Mouse (Mus musculus) stomach, embryonic 16.5 days (tissue): ENCODE results near the gene Hapln4. TPM values are rescaled to one million over a fixed set of nuclear protein-coding genes. Genes with fewer than 3 reads are reported as not detected.

ENCODE experiments used
- ATAC-seq: fragments of 200-750 bp; cut with Nextera tagmentation; 2 replicates; pipeline ENCODE4 v1.8.0; 2017; ENCODE audit warnings: moderate number of reproducible peaks, moderate TSS enrichment; ENCODE audit not compliant: insufficient read depth, low FRiP score
- H3K27ac ChIP-seq: fragments of 300-500 bp; sonication (generic); 2 replicates; pipeline ENCODE4 v1.5.1; 2014; ENCODE audit warnings: low read length
- H3K27me3 ChIP-seq: fragments of 300-500 bp; sonication (generic); 2 replicates; pipeline ENCODE4 v1.6.1; 2014; ENCODE audit warnings: low read length, control low read depth, mixed read lengths; ENCODE audit not compliant: control insufficient read depth, insufficient read depth
- H3K36me3 ChIP-seq: fragments of 300-500 bp; sonication (generic); 2 replicates; pipeline ENCODE4 v1.6.1; 2014; ENCODE audit warnings: low read length; ENCODE audit not compliant: control insufficient read depth, insufficient read depth
- H3K4me1 ChIP-seq: fragments of 300-500 bp; sonication (generic); 2 replicates; pipeline ENCODE4 v1.6.1; 2014; ENCODE audit warnings: low read length, control low read depth, mixed read lengths; ENCODE audit not compliant: control insufficient read depth, insufficient read depth
- H3K4me2 ChIP-seq: fragments of 300-500 bp; sonication (generic); 2 replicates; pipeline ENCODE4 v1.6.1; 2014; ENCODE audit warnings: low read depth, low read length, mixed read lengths
- H3K4me3 ChIP-seq: fragments of 300-500 bp; sonication (generic); replicated peaks from 2 replicates; pipeline ENCODE4 v1.5.1; 2014; ENCODE audit warnings: mild to moderate bottlenecking, low read length
- H3K9ac ChIP-seq: fragments of 300-500 bp; sonication (generic); 2 replicates; pipeline ENCODE4 v1.6.1; 2014; ENCODE audit warnings: low read length
- H3K9me3 ChIP-seq: fragments of 300-500 bp; sonication (generic); replicated peaks from 2 replicates; pipeline ENCODE4 v1.6.1; 2016; ENCODE audit warnings: low read length, control low read depth; ENCODE audit not compliant: control insufficient read depth
- WGBS: fragments of 180-500 bp; shearing (Covaris S2); extraction: QIAGEN DNeasy Blood & Tissue Kit; methylation state at CpG from one replicate; pipeline ENCODE4 v1.1.7; 2014; 5-methylcytosine and 5-hydroxymethylcytosine counted together
- polyA plus RNA-seq: library from polyadenylated mRNA; unstranded; fragments of >200 nt; fragmentation: Nextera tagmentation; extraction: Ambion mirVana; gene quantifications from 2 replicates; pipeline ENCODE4 v1.2.1, GENCODE M21; 2015

Hapln4 gene
- polyA plus RNA-seq, 1 experiment from 2014 or later = 0.28 TPM

- Histone ChIP-seq H3K9me3 (no peaks in the 10 kb centered on the region), H3K4me2 (no peak overlapping the region), H3K9ac (no peak overlapping the region), H3K27ac (no peak overlapping the region), H3K4me3 (no peak overlapping the region), H3K27me3 (peaks cover 41% of the 10 kb centered on the region), H3K36me3 (no peaks in the 10 kb centered on the region), H3K4me1 (no peaks in the 10 kb centered on the region)
- WGBS = 8% methylated on average over 43 of the region's 43 CpGs
- ATAC-seq = no peak
Measured at GRCm38 (mm10) chr8:70112401-70113016, 29.3 kb downstream of the Hapln4 start.

- WGBS = 24% methylated on average over 6 of the region's 6 CpGs
- peaks cover 61% of the 10 kb centered on the region for H3K27me3 ChIP-seq
- no peak for ATAC-seq
- no peak overlapping the region for H3K4me2 ChIP-seq
- no peak overlapping the region for H3K4me3 ChIP-seq
- no peak overlapping the region for H3K27ac ChIP-seq
- H3K9me3 ChIP-seq = no peaks in the 10 kb centered on the region
- no peaks in the 10 kb centered on the region for H3K36me3 ChIP-seq
- H3K9ac ChIP-seq = no peak overlapping the region
- H3K4me1 ChIP-seq = no peaks in the 10 kb centered on the region
Measured at GRCm38 (mm10) chr8:70114488-70114887, 31.2 kb downstream of the Hapln4 start.

- Histone ChIP-seq H3K36me3 (no peaks in the 10 kb centered on the region), H3K9me3 (no peaks in the 10 kb centered on the region), H3K27me3 (peaks cover 64% of the 10 kb centered on the region), H3K27ac (no peak overlapping the region), H3K9ac (no peak overlapping the region), H3K4me2 (no peak overlapping the region), H3K4me3 (no peak overlapping the region), H3K4me1 (no peaks in the 10 kb centered on the region)
- ATAC-seq = no peak
- 65% methylated on average over 13 of the region's 13 CpGs for WGBS
Measured at GRCm38 (mm10) chr8:70114892-70115291, 31.6 kb downstream of the Hapln4 start.

GRCm38 (mm10) chr8:70117611-70118010, 34.4 kb downstream of the Hapln4 start:
- Histone ChIP-seq H3K4me3 (no peak overlapping the region), H3K27me3 (peaks cover 50% of the 10 kb centered on the region), H3K9me3 (no peaks in the 10 kb centered on the region), H3K27ac (no peak overlapping the region), H3K4me1 (0 out of 2 replicates have a peak, but pooled peaks cover 4% of the 10 kb centered on the region), H3K36me3 (no peaks in the 10 kb centered on the region), H3K9ac (no peak overlapping the region), H3K4me2 (no peak overlapping the region)
- 5% methylated on average over 9 of the region's 9 CpGs for WGBS
- ATAC-seq = no peak

GRCm38 (mm10) chr8:70118726-70119700, 35.8 kb downstream of the Hapln4 start:
- Histone ChIP-seq H3K9ac (no peak overlapping the region), H3K27me3 (peaks cover 42% of the 10 kb centered on the region), H3K27ac (no peak overlapping the region), H3K36me3 (no peaks in the 10 kb centered on the region), H3K4me1 (0 out of 2 replicates have a peak, but pooled peaks cover 4% of the 10 kb centered on the region), H3K4me3 (no peak overlapping the region), H3K4me2 (no peak overlapping the region), H3K9me3 (no peaks in the 10 kb centered on the region)
- WGBS = 16% methylated on average over 17 of the region's 17 CpGs
- ATAC-seq = no peak

GRCm38 (mm10) chr8:70120667-70121066, 37.4 kb downstream of the Hapln4 start, which contains the start of gene Ncan:
Gene Ncan, minus strand, starts transcription at chr8:70120873.
- 0 out of 2 replicates have a peak, but pooled peaks cover 4% of the 10 kb centered on the region for H3K4me1 ChIP-seq
- no peak within 1 kb of the TSS; the same call in 1 of the 2 replicates for H3K4me3 ChIP-seq
- H3K27ac ChIP-seq = no peak within 1 kb of the TSS
- 0 out of 2 replicates have a peak, but pooled peaks have one; percentile 61 for ATAC-seq
- peaks cover 37% of the 10 kb centered on the region for H3K27me3 ChIP-seq
- H3K36me3 ChIP-seq = no peaks in the 10 kb centered on the region
- no peaks in the 10 kb centered on the region for H3K9me3 ChIP-seq
- 3% methylated on average over 19 of the region's 19 CpGs for WGBS
- H3K4me2 ChIP-seq = peak within 1 kb of the TSS; percentile 37
- no peak within 1 kb of the TSS for H3K9ac ChIP-seq

- no peak for ATAC-seq
- Histone ChIP-seq H3K4me3 (no peak overlapping the region), H3K9me3 (no peaks in the 10 kb centered on the region), H3K36me3 (no peaks in the 10 kb centered on the region), H3K27me3 (peaks cover 30% of the 10 kb centered on the region), H3K4me2 (no peak overlapping the region), H3K27ac (no peak overlapping the region), H3K9ac (no peak overlapping the region), H3K4me1 (0 out of 2 replicates have a peak, but pooled peaks cover 4% of the 10 kb centered on the region)
- 55% methylated on average over 2 of the region's 2 CpGs for WGBS
Measured at GRCm38 (mm10) chr8:70122863-70123262, 39.6 kb downstream of the Hapln4 start.

GRCm38 (mm10) chr8:70124992-70125391, 41.7 kb downstream of the Hapln4 start:
- no peaks in the 10 kb centered on the region for H3K9me3 ChIP-seq
- H3K4me2 ChIP-seq = no peak overlapping the region
- H3K27me3 ChIP-seq = peaks cover 10% of the 10 kb centered on the region
- no peaks in the 10 kb centered on the region for H3K36me3 ChIP-seq
- H3K4me3 ChIP-seq = no peak overlapping the region
- H3K9ac ChIP-seq = no peak overlapping the region
- 63% methylated on average over 8 of the region's 8 CpGs for WGBS
- H3K4me1 ChIP-seq = 0 out of 2 replicates have a peak, but pooled peaks cover 4% of the 10 kb centered on the region
- ATAC-seq = no peak
- H3K27ac ChIP-seq = no peak overlapping the region

- Histone ChIP-seq H3K27me3 (no peaks in the 10 kb centered on the region), H3K4me1 (no peaks in the 10 kb centered on the region), H3K9ac (no peak overlapping the region), H3K9me3 (no peaks in the 10 kb centered on the region), H3K36me3 (no peaks in the 10 kb centered on the region), H3K4me2 (no peak overlapping the region), H3K4me3 (no peak overlapping the region), H3K27ac (no peak overlapping the region)
- WGBS = 66% methylated on average over 3 of the region's 3 CpGs
- ATAC-seq = no peak
Measured at GRCm38 (mm10) chr8:70128435-70128834, 45.2 kb downstream of the Hapln4 start.
